Mouse (Mus musculus) liver, adult 2 months (tissue): ENCODE data around the gene Fam13a. TPM values are rescaled to one million over a fixed set of nuclear protein-coding genes. Genes with fewer than 3 reads are reported as not detected.

ENCODE experiments used
- DNase-seq: peaks from one replicate; pipeline ENCODE4 v3.0.0-alpha.2; 2011; ENCODE audit warnings: low read depth, low spot score; ENCODE audit errors: extremely low read depth
- H3K27ac ChIP-seq: fragments of 200-500 bp; replicated peaks from 2 replicates; pipeline ENCODE4 v1.5.1; 2012; ENCODE audit warnings: low read depth, mild to moderate bottlenecking, control low read depth, inconsistent platforms, low read length; ENCODE audit not compliant: insufficient read depth
- H3K27me3 ChIP-seq: fragments of 200-500 bp; 2 replicates; pipeline ENCODE4 v1.6.1; 2012; ENCODE audit warnings: mild to moderate bottlenecking, moderate library complexity, low read length, inconsistent platforms; ENCODE audit not compliant: control insufficient read depth, insufficient read depth
- H3K36me3 ChIP-seq: fragments of 200-500 bp; 2 replicates; pipeline ENCODE4 v1.6.1; 2012; ENCODE audit warnings: low read length, inconsistent platforms; ENCODE audit not compliant: control insufficient read depth, insufficient read depth
- H3K4me1 ChIP-seq: fragments of 200-500 bp; 2 replicates; pipeline ENCODE4 v1.6.1; 2011; ENCODE audit warnings: low read length; ENCODE audit not compliant: control insufficient read depth, insufficient read depth
- H3K4me3 ChIP-seq: fragments of 200-500 bp; 2 replicates; pipeline ENCODE4 v1.5.1; 2011; ENCODE audit warnings: low read depth, mild to moderate bottlenecking, control low read depth, low read length, moderate library complexity; ENCODE audit not compliant: insufficient read depth
- H3K79me2 ChIP-seq: fragments of 200-500 bp; 2 replicates; pipeline ENCODE4 v1.6.1; 2012; ENCODE audit warnings: inconsistent platforms, mild to moderate bottlenecking, low read length, moderate library complexity; ENCODE audit not compliant: control insufficient read depth, insufficient read depth
- H3K9ac ChIP-seq: fragments of 200-500 bp; 2 replicates; pipeline ENCODE4 v1.6.1; 2012; ENCODE audit warnings: low read depth, mild to moderate bottlenecking, control low read depth, inconsistent platforms, low read length
- CTCF ChIP-seq: fragments of 200-500 bp; IDR thresholded peaks from 2 replicates; pipeline ENCODE4 v1.5.1; 2011; ENCODE audit warnings: low read depth, low read length, control low read depth
- POLR2A ChIP-seq: fragments of 200-500 bp; IDR thresholded peaks from 2 replicates; pipeline ENCODE4 v1.6.1; 2011; ENCODE audit warnings: low read length, control low read depth; ENCODE audit not compliant: insufficient read depth; ENCODE audit errors: extremely low read depth
- WGBS: fragments of 180-500 bp; shearing (Covaris S2); methylation state at CpG from one replicate; pipeline ENCODE4 v1.1.7; 2018; 5-methylcytosine and 5-hydroxymethylcytosine counted together
- polyA plus RNA-seq: library from polyadenylated mRNA; depleted of rRNA; stranded (reverse); fragments of >200 nt; gene quantifications from 2 replicates; pipeline ENCODE4 v1.2.3, GENCODE M21; 2012; rRNA removed
- total RNA-seq: library from RNA; depleted of rRNA; stranded (reverse); fragments of >200 nt; gene quantifications from 2 replicates; pipeline ENCODE4 v1.2.3, GENCODE M21; 2014; rRNA removed

Gene Fam13a
- total and polyA plus RNA-seq, 2 experiments: 3.4 to 42.5 TPM

GRCm38 (mm10) chr6:58893307-58893706 lies 131.0 kb downstream of the Fam13a start:
- TF ChIP-seq POLR2A (no peak), CTCF (no peak)
- no peaks in the 10 kb centered on the region for H3K79me2 ChIP-seq
- 82% methylated on average over 6 of the region's 6 CpGs for WGBS

GRCm38 (mm10) chr6:58889917-58890316 lies 134.4 kb downstream of the Fam13a start:
- no peaks in the 10 kb centered on the region for H3K4me1 ChIP-seq
- TF ChIP-seq POLR2A: no peak
- TF ChIP-seq CTCF: no peak
- peaks cover 47% of the 10 kb centered on the region for H3K36me3 ChIP-seq
- 98% methylated on average over 3 of the region's 3 CpGs for WGBS
- no peak overlapping the region for H3K27ac ChIP-seq
- H3K27me3 ChIP-seq: no peaks in the 10 kb centered on the region
- no peak overlapping the region for H3K4me3 ChIP-seq
- H3K9ac ChIP-seq: no peak overlapping the region
- H3K79me2 ChIP-seq: no peaks in the 10 kb centered on the region
- DNase-seq: no peak

More at GRCm38 (mm10) chr6:58893307-58893706, 131.0 kb downstream of the Fam13a start:
- no peak for DNase-seq
- H3K4me3 ChIP-seq: no peak overlapping the region
- no peaks in the 10 kb centered on the region for H3K4me1 ChIP-seq
- no peaks in the 10 kb centered on the region for H3K27me3 ChIP-seq
- H3K27ac ChIP-seq: no peak overlapping the region
- H3K36me3 ChIP-seq: peaks cover 48% of the 10 kb centered on the region
- no peak overlapping the region for H3K9ac ChIP-seq

- H3K4me3 ChIP-seq: no peak overlapping the region
- no peak overlapping the region for H3K9ac ChIP-seq
- peaks cover 6% of the 10 kb centered on the region for H3K4me1 ChIP-seq
- no peaks in the 10 kb centered on the region for H3K79me2 ChIP-seq
- DNase-seq: no peak
- H3K36me3 ChIP-seq: peaks cover 9% of the 10 kb centered on the region; the same call in 1 of the 2 replicates
- H3K27ac ChIP-seq: no peak overlapping the region
- no peaks in the 10 kb centered on the region for H3K27me3 ChIP-seq
- no peak for TF ChIP-seq POLR2A
- no peak for TF ChIP-seq CTCF
- 89% methylated on average over 6 of the region's 6 CpGs for WGBS
These were observed 142.1 kb downstream of the Fam13a start for GRCm38 (mm10) chr6:58882271-58882670.

Other genes with a start within 250 kb of the Fam13a start
- gene Herc3, start 193.1 kb downstream of the Fam13a start, total RNA-seq: 7.9 and 10.3 TPM in 2 replicates
- 2.4 and 3.5 TPM in 2 replicates for gene Herc3, start 193.1 kb downstream of the Fam13a start, polyA plus RNA-seq
- gene Nap1l5, start 117.5 kb downstream of the Fam13a start, total RNA-seq: 0.09 and 0.81 TPM in 2 replicates
- 0.09 TPM in 1 of 2 replicates, not detected in the other for gene Nap1l5, start 117.5 kb downstream of the Fam13a start, polyA plus RNA-seq
- 10.7 and 10.9 TPM in 2 replicates for gene Tigd2, start 184.3 kb upstream of the Fam13a start, total RNA-seq
- 2.9 and 3.3 TPM in 2 replicates for gene Tigd2, start 184.3 kb upstream of the Fam13a start, polyA plus RNA-seq